Mouse (Mus musculus): Measurements from ENCODE around the gene Olfr323. TPM values are rescaled to one million over a fixed set of nuclear protein-coding genes. Genes with fewer than 3 reads are reported as not detected.
A peak's percentile ranks its signal among the peaks of the same experiment; 100 is the strongest.

Gene Olfr323
- total RNA-seq (2022), result not detected

- no peak for DNase-seq (ENCODE audit: low spot score in 2 of 2)
These were observed at the start of gene Olfr323 for GRCm38 (mm10) chr11:58630401-58630800. Gene Olfr323, minus strand, starts transcription at chr11:58630501.

GRCm38 (mm10) chr11:58671825-58672224, 41.5 kb upstream of the Olfr323 start:
- no peak for DNase-seq (ENCODE audit: low spot score in 2 of 2)

GRCm38 (mm10) chr11:58669252-58669651, 39.0 kb upstream of the Olfr323 start:
- DNase-seq (ENCODE audit: low spot score in 2 of 2), result no peak

- DNase-seq (ENCODE audit: low spot score in 2 of 2), result no peak
These were observed 28.3 kb upstream of the Olfr323 start, which contains the start of gene Olfr322 for GRCm38 (mm10) chr11:58658596-58658995. Gene Olfr322, plus strand, starts transcription at chr11:58658782.

- no peak for DNase-seq (ENCODE audit: low spot score in 2 of 2)
These were observed 24.9 kb upstream of the Olfr323 start for GRCm38 (mm10) chr11:58655151-58655550.

GRCm38 (mm10) chr11:58643350-58643749, 13.0 kb upstream of the Olfr323 start:
- DNase-seq (ENCODE audit: low spot score in 2 of 2), result peak in 1 of 2 experiments; percentile 18

GRCm38 (mm10) chr11:58641638-58642358, 11.5 kb upstream of the Olfr323 start:
- DNase-seq (ENCODE audit: low spot score in 2 of 2), result no peak

- no peak for DNase-seq (ENCODE audit: low spot score in 2 of 2)
These were observed 10.8 kb upstream of the Olfr323 start for GRCm38 (mm10) chr11:58641057-58641456.

- DNase-seq (ENCODE audit: low spot score in 2 of 2), result no peak
These were observed 10.1 kb upstream of the Olfr323 start, which contains the start of gene Trim58 for GRCm38 (mm10) chr11:58640272-58640867. Gene Trim58, plus strand, starts transcription at chr11:58640465.

GRCm38 (mm10) chr11:58638176-58638701, 7.9 kb upstream of the Olfr323 start:
- DNase-seq (ENCODE audit: low spot score in 2 of 2), result no peak

GRCm38 (mm10) chr11:58636376-58636977, 6.2 kb upstream of the Olfr323 start:
- DNase-seq (ENCODE audit: low spot score in 2 of 2), result peak; percentile 20 to 32

GRCm38 (mm10) chr11:58634878-58635277, 4.6 kb upstream of the Olfr323 start:
- DNase-seq (ENCODE audit: low spot score in 2 of 2), result no peak

GRCm38 (mm10) chr11:58626146-58626545, 4.2 kb downstream of the Olfr323 start:
- DNase-seq (ENCODE audit: low spot score in 2 of 2), result no peak

- peak; percentile 9 to 19 for DNase-seq (ENCODE audit: low spot score in 2 of 2)
These were observed 11.5 kb downstream of the Olfr323 start for GRCm38 (mm10) chr11:58618793-58619192.

- no peak for DNase-seq (ENCODE audit: low spot score in 2 of 2)
These were observed 11.9 kb downstream of the Olfr323 start for GRCm38 (mm10) chr11:58618369-58618768.

GRCm38 (mm10) chr11:58615975-58616374, 14.3 kb downstream of the Olfr323 start, which contains the start of gene 2210407C18Rik:
Gene 2210407C18Rik, minus strand, starts transcription at chr11:58616075.
- DNase-seq (ENCODE audit: low spot score in 2 of 2), result no peak

GRCm38 (mm10) chr11:58614526-58614925, 15.8 kb downstream of the Olfr323 start:
- no peak for DNase-seq (ENCODE audit: low spot score in 2 of 2)

GRCm38 (mm10) chr11:58613359-58613758, 16.9 kb downstream of the Olfr323 start:
- no peak for DNase-seq (ENCODE audit: low spot score in 2 of 2)

- DNase-seq (ENCODE audit: low spot score in 2 of 2), result no peak
These were observed 23.3 kb downstream of the Olfr323 start for GRCm38 (mm10) chr11:58607030-58607429.

- no peak for DNase-seq (ENCODE audit: low spot score in 2 of 2)
These were observed 24.0 kb downstream of the Olfr323 start for GRCm38 (mm10) chr11:58606177-58606919.

GRCm38 (mm10) chr11:58605228-58605627, 25.1 kb downstream of the Olfr323 start:
- DNase-seq (ENCODE audit: low spot score in 2 of 2), result no peak

All from layer of hippocampus, adult 8-10 months (tissue).